ENCODE assay signal across 23 mouse cellular contexts in genomic region chr14:29225754-29226365, GRCm38 (mm10).
A peak's percentile ranks its signal among the peaks of the same experiment; 100 is the strongest.
DNase-seq lines count a peak whose midpoint lies in the region; ATAC-seq lines count a peak whose summit lies in the region.
"Had no signal": no experiment of that assay in that cellular context is flagged by ENCODE, and none has a peak within 500 bp of the region (broad histone marks: within the 10 kb centered on the region; RNA-seq: fewer than 3 reads in every experiment).

No protein-coding gene starts in this region.

- H3K9me3 ChIP-seq in embryonic facial prominence, embryonic 13.5 days = no peaks in the 10 kb centered on the region
- H3K9me3 ChIP-seq in embryonic facial prominence, embryonic 10.5 days = no peaks in the 10 kb centered on the region
- H3K9me3 ChIP-seq in limb, embryonic 13.5 days = no peaks in the 10 kb centered on the region
- H3K9me3 ChIP-seq in limb, embryonic 10.5 days (replicated peaks) = no peaks in the 10 kb centered on the region
- no peaks in the 10 kb centered on the region for H3K9me3 ChIP-seq in embryonic facial prominence, embryonic 15.5 days (replicated peaks)
- H3K9me3 ChIP-seq in midbrain, embryonic 14.5 days (ENCODE audit: control insufficient read depth, low read length) = no peaks in the 10 kb centered on the region
- H3K9me3 ChIP-seq in heart, embryonic 10.5 days = no peaks in the 10 kb centered on the region
- H3K9me3 ChIP-seq: liver, embryonic 12.5 days; neural tube, embryonic 15.5 days; stomach, embryonic 15.5 days had no signal

- H3K4me3 ChIP-seq in embryonic facial prominence, embryonic 13.5 days = no peak overlapping the region
- no peak overlapping the region for H3K4me3 ChIP-seq in embryonic facial prominence, embryonic 10.5 days
- no peak overlapping the region for H3K4me3 ChIP-seq in limb, embryonic 13.5 days
- no peak overlapping the region for H3K4me3 ChIP-seq in limb, embryonic 10.5 days
- H3K4me3 ChIP-seq in embryonic facial prominence, embryonic 15.5 days (replicated peaks) = no peak overlapping the region
- no peak overlapping the region for H3K4me3 ChIP-seq in midbrain, embryonic 14.5 days (replicated peaks; ENCODE audit: low read depth, low read length)
- no peak overlapping the region for H3K4me3 ChIP-seq in heart, embryonic 10.5 days
- H3K4me3 ChIP-seq: erythroblast, embryonic 14.5 days; gastrocnemius, adult 2 months; liver, embryonic 12.5 days; neural tube, embryonic 15.5 days; stomach, embryonic 15.5 days had no signal

- ATAC-seq in embryonic facial prominence, embryonic 13.5 days (ENCODE audit: insufficient number of reproducible peaks, insufficient read depth, low FRiP score, low TSS enrichment, low read depth) = peak; percentile 72; the same call in 1 of the 2 replicates
- ATAC-seq in limb, embryonic 13.5 days (ENCODE audit: low FRiP score, low read depth) = peak; percentile 71
- peak; percentile 45; the same call in 1 of the 2 replicates for ATAC-seq in embryonic facial prominence, embryonic 15.5 days (ENCODE audit: insufficient number of reproducible peaks, low FRiP score, low TSS enrichment, low read depth)
- no peak for ATAC-seq in midbrain, embryonic 14.5 days (ENCODE audit: low FRiP score, low TSS enrichment)
- ATAC-seq: liver, embryonic 12.5 days had no signal

- DNase-seq in embryonic facial prominence, embryonic 10.5 days (ENCODE audit: low spot score) = no peak
- no peak for DNase-seq in limb, embryonic 10.5 days (ENCODE audit: low spot score)
- peak; percentile 64 for DNase-seq in midbrain, embryonic 14.5 days
- no peak for DNase-seq in cerebellum, postnatal 14 days
- DNase-seq in heart, embryonic 10.5 days (ENCODE audit: low spot score) = no peak
- DNase-seq: adrenal gland, adult 8-10 months; cerebellum, adult 11-12 months; cerebellum, postnatal 25 days; embryo, embryonic 11 days; gastrocnemius, adult 2 months; heart, adult 18-20 months; heart, postnatal 4 days; kidney, adult 18-20 months; lung, adult 2 months; right cerebral cortex, postnatal 25 days had no signal

- H3K36me3 ChIP-seq in embryonic facial prominence, embryonic 13.5 days = no peaks in the 10 kb centered on the region
- H3K36me3 ChIP-seq in embryonic facial prominence, embryonic 10.5 days (replicated peaks) = no peaks in the 10 kb centered on the region
- H3K36me3 ChIP-seq in limb, embryonic 13.5 days = no peaks in the 10 kb centered on the region
- no peaks in the 10 kb centered on the region for H3K36me3 ChIP-seq in limb, embryonic 10.5 days
- H3K36me3 ChIP-seq in embryonic facial prominence, embryonic 15.5 days = no peaks in the 10 kb centered on the region
- no peaks in the 10 kb centered on the region for H3K36me3 ChIP-seq in midbrain, embryonic 14.5 days (ENCODE audit: control insufficient read depth, insufficient read depth, low read length)
- H3K36me3 ChIP-seq in heart, embryonic 10.5 days = no peaks in the 10 kb centered on the region
- H3K36me3 ChIP-seq: liver, embryonic 12.5 days; neural tube, embryonic 15.5 days; stomach, embryonic 15.5 days had no signal

- no peak overlapping the region for H3K9ac ChIP-seq in embryonic facial prominence, embryonic 13.5 days
- H3K9ac ChIP-seq in limb, embryonic 13.5 days = no peak overlapping the region
- no peak overlapping the region for H3K9ac ChIP-seq in embryonic facial prominence, embryonic 15.5 days
- no peak overlapping the region for H3K9ac ChIP-seq in midbrain, embryonic 14.5 days (replicated peaks; ENCODE audit: low read length)
- H3K9ac ChIP-seq: liver, embryonic 12.5 days; neural tube, embryonic 15.5 days; stomach, embryonic 15.5 days had no signal

- no peaks in the 10 kb centered on the region for H3K27me3 ChIP-seq in embryonic facial prominence, embryonic 13.5 days
- no peaks in the 10 kb centered on the region for H3K27me3 ChIP-seq in embryonic facial prominence, embryonic 10.5 days (replicated peaks; ENCODE audit: low read depth, poor library complexity, severe bottlenecking)
- no peaks in the 10 kb centered on the region for H3K27me3 ChIP-seq in limb, embryonic 13.5 days
- H3K27me3 ChIP-seq in limb, embryonic 10.5 days (ENCODE audit: low read depth, poor library complexity, severe bottlenecking) = no peaks in the 10 kb centered on the region
- no peaks in the 10 kb centered on the region for H3K27me3 ChIP-seq in embryonic facial prominence, embryonic 15.5 days
- no peaks in the 10 kb centered on the region for H3K27me3 ChIP-seq in midbrain, embryonic 14.5 days (ENCODE audit: control insufficient read depth, insufficient read depth, low read length)
- H3K27me3 ChIP-seq in heart, embryonic 10.5 days (ENCODE audit: insufficient read depth, poor library complexity, severe bottlenecking) = no peaks in the 10 kb centered on the region
- H3K27me3 ChIP-seq: liver, embryonic 12.5 days; neural tube, embryonic 15.5 days; stomach, embryonic 15.5 days had no signal

- peak overlapping the region; percentile 73 for H3K27ac ChIP-seq in embryonic facial prominence, embryonic 13.5 days
- H3K27ac ChIP-seq in embryonic facial prominence, embryonic 10.5 days (replicated peaks) = no peak overlapping the region
- H3K27ac ChIP-seq in limb, embryonic 13.5 days = peak overlapping the region; percentile 16; the same call in 1 of the 2 replicates
- no peak overlapping the region for H3K27ac ChIP-seq in limb, embryonic 10.5 days
- H3K27ac ChIP-seq in embryonic facial prominence, embryonic 15.5 days (replicated peaks) = peak overlapping the region; percentile 65
- no peak overlapping the region for H3K27ac ChIP-seq in midbrain, embryonic 14.5 days (replicated peaks; ENCODE audit: low read depth, low read length)
- no peak overlapping the region for H3K27ac ChIP-seq in heart, embryonic 10.5 days
- H3K27ac ChIP-seq: gastrocnemius, adult 2 months; kidney, postnatal 0 days; liver, embryonic 12.5 days; neural tube, embryonic 15.5 days; stomach, embryonic 15.5 days had no signal

- H3K4me2 ChIP-seq in embryonic facial prominence, embryonic 13.5 days = no peak overlapping the region
- no peak overlapping the region for H3K4me2 ChIP-seq in limb, embryonic 13.5 days (replicated peaks)
- no peak overlapping the region for H3K4me2 ChIP-seq in embryonic facial prominence, embryonic 15.5 days (replicated peaks)
- H3K4me2 ChIP-seq in midbrain, embryonic 14.5 days (ENCODE audit: low read length) = no peak overlapping the region
- H3K4me2 ChIP-seq: liver, embryonic 12.5 days; neural tube, embryonic 15.5 days; stomach, embryonic 15.5 days had no signal

- H3K4me1 ChIP-seq in embryonic facial prominence, embryonic 13.5 days = peaks cover 54% of the 10 kb centered on the region
- H3K4me1 ChIP-seq in embryonic facial prominence, embryonic 10.5 days = peaks cover 11% of the 10 kb centered on the region
- H3K4me1 ChIP-seq in limb, embryonic 13.5 days = peaks cover 16% of the 10 kb centered on the region
- H3K4me1 ChIP-seq in limb, embryonic 10.5 days = no peaks in the 10 kb centered on the region
- peaks cover 30% of the 10 kb centered on the region for H3K4me1 ChIP-seq in embryonic facial prominence, embryonic 15.5 days
- peaks cover 23% of the 10 kb centered on the region for H3K4me1 ChIP-seq in midbrain, embryonic 14.5 days (ENCODE audit: control insufficient read depth, insufficient read depth, low read length)
- peaks cover 6% of the 10 kb centered on the region; the same call in 1 of the 2 replicates for H3K4me1 ChIP-seq in heart, embryonic 10.5 days
- H3K4me1 ChIP-seq: liver, embryonic 12.5 days; stomach, embryonic 15.5 days had no signal

- 20% methylated on average over 2 of the region's 2 CpGs for WGBS in embryonic facial prominence, embryonic 13.5 days
- WGBS in embryonic facial prominence, embryonic 10.5 days = 41% methylated on average over 2 of the region's 2 CpGs
- 25% methylated on average over 2 of the region's 2 CpGs for WGBS in limb, embryonic 13.5 days
- 66% methylated on average over 2 of the region's 2 CpGs for WGBS in limb, embryonic 10.5 days
- 16% methylated on average over 2 of the region's 2 CpGs for WGBS in embryonic facial prominence, embryonic 15.5 days
- 8% methylated on average over 2 of the region's 2 CpGs for WGBS in midbrain, embryonic 14.5 days
- WGBS in heart, embryonic 10.5 days = 58% methylated on average over 2 of the region's 2 CpGs

Comparison
In these comparisons a context has a peak if more than half of its experiments do, and no peak if none do; other contexts are left out.
1. H3K27ac ChIP-seq: peak in embryonic facial prominence, embryonic 13.5 days (single experiment), limb, embryonic 13.5 days (single experiment) and embryonic facial prominence, embryonic 15.5 days (single experiment); none in embryonic facial prominence, embryonic 10.5 days (single experiment), limb, embryonic 10.5 days (single experiment), midbrain, embryonic 14.5 days (single experiment) and heart, embryonic 10.5 days (single experiment).